Mouse (Mus musculus): ENCODE results near the gene Aph1b. TPM values are rescaled to one million over a fixed set of nuclear protein-coding genes. Genes with fewer than 3 reads are reported as not detected.
"Not testable (repeated sequence)": the region's sequence is repeated elsewhere in the genome, so short reads cannot be mapped to it uniquely, and the experiment has no call there.

Gene Aph1b
- polyA plus RNA-seq, 1 experiment from 2014 or later = 10.0 TPM

- DNase-seq (ENCODE audit: low spot score) = no peak
- WGBS = 2% methylated on average over 43 of the region's 43 CpGs
- H3K27ac ChIP-seq = peak overlapping the region; percentile 93
These were observed 444 bp downstream of the Aph1b start for GRCm38 (mm10) chr9:66794629-66795463.

DNA sequence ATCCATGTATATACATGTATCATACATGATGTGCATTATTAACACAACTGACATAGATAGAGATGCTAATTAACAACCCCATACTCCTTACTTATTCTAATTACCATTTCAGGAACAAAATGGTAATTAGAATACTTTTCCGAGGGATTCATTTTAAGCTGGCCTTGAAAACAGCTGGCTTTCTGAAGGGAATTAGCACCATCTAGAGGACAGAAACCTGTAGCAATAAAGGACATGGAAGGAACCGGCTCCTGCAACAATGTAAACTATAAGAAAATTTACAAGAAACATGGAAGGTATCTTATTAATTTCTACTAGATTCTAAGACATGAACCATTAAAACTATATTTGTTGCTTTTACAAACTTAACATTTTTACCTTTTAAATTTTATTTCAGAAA, 7.5 kb downstream of the Aph1b start:
- peaks cover 16% of the 10 kb centered on the region for H3K36me3 ChIP-seq
- H3K9me3 ChIP-seq (replicated peaks) = no peaks in the 10 kb centered on the region
- DNase-seq (ENCODE audit: low spot score) = no peak
- H3K27me3 ChIP-seq (ENCODE audit: low read depth, poor library complexity, severe bottlenecking) = no peaks in the 10 kb centered on the region
- H3K4me1 ChIP-seq = no peaks in the 10 kb centered on the region
- no peak overlapping the region for H3K4me3 ChIP-seq
- WGBS = 20% methylated on average over 2 of the region's 2 CpGs
- H3K27ac ChIP-seq = no peak overlapping the region

More at GRCm38 (mm10) chr9:66794629-66795463, 444 bp downstream of the Aph1b start:
- Histone ChIP-seq H3K36me3 (peaks cover 6% of the 10 kb centered on the region), H3K4me3 (peak overlapping the region; percentile 80), H3K4me1 (peaks cover 24% of the 10 kb centered on the region), H3K9me3 (replicated peaks) (no peaks in the 10 kb centered on the region), H3K27me3 (ENCODE audit: low read depth, poor library complexity, severe bottlenecking) (0 out of 2 replicates have a peak, but pooled peaks cover 4% of the 10 kb centered on the region)

- 80% methylated on average over 1 of the region's 3 CpGs for whole genome bisulfite sequencing
- not testable (repeated sequence) for H3K9me3 ChIP-seq (replicated peaks); H3K27ac ChIP-seq; H3K27me3 ChIP-seq (ENCODE audit: low read depth, poor library complexity, severe bottlenecking); H3K4me1 ChIP-seq; DNase-seq (ENCODE audit: low spot score); H3K4me3 ChIP-seq
- peaks cover 10% of the 10 kb centered on the region for H3K36me3 ChIP-seq
These were observed 10.7 kb downstream of the Aph1b start for GRCm38 (mm10) chr9:66784552-66784951.

- H3K27me3 ChIP-seq (ENCODE audit: low read depth, poor library complexity, severe bottlenecking) = no peaks in the 10 kb centered on the region
- no peaks in the 10 kb centered on the region for H3K36me3 ChIP-seq
- H3K4me3 ChIP-seq = no peak overlapping the region
- no peak overlapping the region for H3K27ac ChIP-seq
- no peaks in the 10 kb centered on the region for H3K4me1 ChIP-seq
- no peaks in the 10 kb centered on the region for H3K9me3 ChIP-seq (replicated peaks)
- no peak for DNase-seq (ENCODE audit: low spot score)
These were observed 24.6 kb downstream of the Aph1b start for GRCm38 (mm10) chr9:66770701-66771100.

- Histone ChIP-seq H3K27me3 (ENCODE audit: low read depth, poor library complexity, severe bottlenecking) (no peaks in the 10 kb centered on the region), H3K27ac (no peak overlapping the region), H3K9me3 (replicated peaks) (no peaks in the 10 kb centered on the region), H3K4me1 (no peaks in the 10 kb centered on the region), H3K4me3 (no peak overlapping the region), H3K36me3 (no peaks in the 10 kb centered on the region)
- DNase-seq (ENCODE audit: low spot score) = no peak
- 76% methylated on average over 3 of the region's 3 CpGs for WGBS
These were observed 26.0 kb downstream of the Aph1b start for GRCm38 (mm10) chr9:66769275-66769674.

- no peak for DNase-seq (ENCODE audit: low spot score)
- Histone ChIP-seq H3K4me3 (no peak overlapping the region), H3K36me3 (no peaks in the 10 kb centered on the region), H3K27ac (no peak overlapping the region), H3K4me1 (no peaks in the 10 kb centered on the region), H3K9me3 (replicated peaks) (no peaks in the 10 kb centered on the region), H3K27me3 (ENCODE audit: low read depth, poor library complexity, severe bottlenecking) (no peaks in the 10 kb centered on the region)
- 81% methylated on average over 1 of the region's 1 CpGs for WGBS
These were observed 26.6 kb downstream of the Aph1b start for GRCm38 (mm10) chr9:66768721-66769120.

GRCm38 (mm10) chr9:66760991-66761390, 34.3 kb downstream of the Aph1b start:
- WGBS = 68% methylated on average over 1 of the region's 1 CpGs
- Histone ChIP-seq H3K9me3 (replicated peaks) (no peaks in the 10 kb centered on the region), H3K27me3 (ENCODE audit: low read depth, poor library complexity, severe bottlenecking) (no peaks in the 10 kb centered on the region), H3K4me3 (no peak overlapping the region), H3K27ac (no peak overlapping the region), H3K36me3 (no peaks in the 10 kb centered on the region), H3K4me1 (no peaks in the 10 kb centered on the region)
- DNase-seq (ENCODE audit: low spot score) = no peak

- Histone ChIP-seq H3K4me1 (no peaks in the 10 kb centered on the region), H3K27ac (no peak overlapping the region), H3K9me3 (replicated peaks) (no peaks in the 10 kb centered on the region), H3K36me3 (no peaks in the 10 kb centered on the region), H3K27me3 (ENCODE audit: low read depth, poor library complexity, severe bottlenecking) (no peaks in the 10 kb centered on the region), H3K4me3 (no peak overlapping the region)
- DNase-seq (ENCODE audit: low spot score) = no peak
- 83% methylated on average over 6 of the region's 6 CpGs for WGBS
These were observed 42.4 kb downstream of the Aph1b start for GRCm38 (mm10) chr9:66752849-66753248.

DNA sequence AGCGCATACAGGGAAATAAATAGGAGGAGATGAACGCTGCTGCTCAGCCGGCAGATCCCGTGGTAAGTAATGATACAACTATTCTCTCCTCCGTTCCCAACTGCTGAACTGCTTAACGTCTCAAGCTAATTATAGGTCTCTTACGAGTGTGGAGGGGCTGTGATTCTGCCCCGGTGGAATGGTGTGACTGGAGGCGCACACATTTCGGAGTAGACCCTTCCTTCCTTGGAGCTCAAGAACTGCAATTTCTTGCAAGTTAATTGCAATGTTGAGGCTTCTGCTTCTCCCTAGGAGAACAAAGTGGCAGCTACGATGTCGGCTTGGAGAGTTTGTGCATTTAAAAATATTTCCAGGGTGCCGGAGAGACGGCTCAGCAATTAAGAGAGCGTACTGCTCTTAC, 46.9 kb downstream of the Aph1b start:
- H3K4me3 ChIP-seq = no peak overlapping the region
- H3K9me3 ChIP-seq (replicated peaks) = no peaks in the 10 kb centered on the region
- WGBS = 87% methylated on average over 15 of the region's 15 CpGs
- H3K4me1 ChIP-seq = peaks cover under 1% of the 10 kb centered on the region; the same call in 1 of the 2 replicates
- H3K27me3 ChIP-seq (ENCODE audit: low read depth, poor library complexity, severe bottlenecking) = no peaks in the 10 kb centered on the region
- no peaks in the 10 kb centered on the region for H3K36me3 ChIP-seq
- H3K27ac ChIP-seq = no peak overlapping the region
- DNase-seq (ENCODE audit: low spot score) = no peak

GRCm38 (mm10) chr9:66744531-66744930, 50.8 kb downstream of the Aph1b start:
- Histone ChIP-seq H3K36me3 (no peaks in the 10 kb centered on the region), H3K9me3 (replicated peaks) (no peaks in the 10 kb centered on the region), H3K27ac (no peak overlapping the region), H3K27me3 (ENCODE audit: low read depth, poor library complexity, severe bottlenecking) (no peaks in the 10 kb centered on the region), H3K4me1 (peaks cover 16% of the 10 kb centered on the region), H3K4me3 (no peak overlapping the region)
- 89% methylated on average over 2 of the region's 2 CpGs for WGBS
- no peak for DNase-seq (ENCODE audit: low spot score)

GRCm38 (mm10) chr9:66739516-66739915, 55.8 kb downstream of the Aph1b start:
- Histone ChIP-seq H3K4me1 (peaks cover 16% of the 10 kb centered on the region), H3K36me3 (no peaks in the 10 kb centered on the region), H3K27me3 (ENCODE audit: low read depth, poor library complexity, severe bottlenecking) (no peaks in the 10 kb centered on the region), H3K27ac (no peak overlapping the region), H3K9me3 (replicated peaks) (no peaks in the 10 kb centered on the region), H3K4me3 (no peak overlapping the region)
- no peak for DNase-seq (ENCODE audit: low spot score)
- WGBS = 84% methylated on average over 7 of the region's 7 CpGs

GRCm38 (mm10) chr9:66736551-66736950, 58.7 kb downstream of the Aph1b start:
- no peak overlapping the region for H3K27ac ChIP-seq
- DNase-seq (ENCODE audit: low spot score) = no peak
- H3K9me3 ChIP-seq (replicated peaks) = no peaks in the 10 kb centered on the region
- H3K4me1 ChIP-seq = peaks cover 9% of the 10 kb centered on the region
- no peaks in the 10 kb centered on the region for H3K27me3 ChIP-seq (ENCODE audit: low read depth, poor library complexity, severe bottlenecking)
- WGBS = 90% methylated on average over 2 of the region's 2 CpGs
- H3K4me3 ChIP-seq = no peak overlapping the region
- H3K36me3 ChIP-seq = no peaks in the 10 kb centered on the region

DNA sequence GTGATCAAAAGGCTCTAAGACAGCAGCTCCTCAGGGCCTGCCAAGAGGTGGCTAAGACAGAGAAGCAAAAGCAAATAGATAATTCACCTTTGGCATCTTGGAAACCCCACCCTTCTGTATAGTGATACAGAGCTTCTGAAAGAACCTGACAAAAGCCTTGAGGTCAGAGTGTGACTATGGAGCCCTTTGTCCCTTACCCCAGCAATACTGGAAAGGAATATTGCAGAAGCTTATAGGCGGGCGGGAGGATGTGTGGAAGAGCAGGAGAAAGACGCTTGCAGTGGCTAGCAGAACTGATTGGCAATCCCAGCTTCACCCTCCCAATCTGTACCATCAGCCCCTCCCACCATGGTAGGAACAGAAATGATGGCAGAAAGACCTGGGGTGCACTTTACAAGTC, 59.3 kb downstream of the Aph1b start:
- H3K27ac ChIP-seq = no peak overlapping the region
- H3K36me3 ChIP-seq = no peaks in the 10 kb centered on the region
- H3K4me3 ChIP-seq = no peak overlapping the region
- no peaks in the 10 kb centered on the region for H3K27me3 ChIP-seq (ENCODE audit: low read depth, poor library complexity, severe bottlenecking)
- H3K9me3 ChIP-seq (replicated peaks) = no peaks in the 10 kb centered on the region
- 86% methylated on average over 3 of the region's 3 CpGs for WGBS
- peaks cover 9% of the 10 kb centered on the region for H3K4me1 ChIP-seq
- no peak for DNase-seq (ENCODE audit: low spot score)

DNA sequence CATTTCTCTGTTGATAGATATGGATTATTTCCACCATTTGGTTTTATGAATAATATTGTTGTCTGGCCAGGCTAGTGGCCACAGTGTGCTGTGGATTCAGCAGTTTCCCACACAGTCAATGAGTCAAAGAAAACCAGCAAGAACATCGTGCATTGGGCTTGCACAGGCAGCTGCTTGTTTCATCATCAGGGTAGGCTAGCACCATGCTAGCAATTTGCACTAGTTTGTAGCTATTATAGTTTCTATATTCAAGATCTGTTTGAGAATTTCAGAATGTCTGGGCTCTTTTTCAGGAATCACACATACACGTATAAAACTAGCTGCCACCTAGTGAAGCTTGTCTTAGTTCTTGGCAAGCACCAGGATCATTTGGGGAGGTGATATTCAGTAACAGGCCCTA, 60.2 kb downstream of the Aph1b start:
- Histone ChIP-seq H3K36me3 (no peaks in the 10 kb centered on the region), H3K4me3 (no peak overlapping the region), H3K9me3 (replicated peaks) (no peaks in the 10 kb centered on the region), H3K27ac (no peak overlapping the region), H3K27me3 (ENCODE audit: low read depth, poor library complexity, severe bottlenecking) (no peaks in the 10 kb centered on the region), H3K4me1 (peaks cover 9% of the 10 kb centered on the region)
- DNase-seq (ENCODE audit: low spot score) = no peak
- WGBS = 91% methylated on average over 2 of the region's 2 CpGs

All from limb, embryonic 10.5 days (tissue).